Mouse (Mus musculus) C2C12 (cell line): ENCODE measurements around the gene Cngb1. TPM values are rescaled to one million over a fixed set of nuclear protein-coding genes. Genes with fewer than 3 reads are reported as not detected.

Source experiments
- H3K27me3 ChIP-seq: one replicate; pipeline ENCODE4 v1.6.1; 2011; ENCODE audit not compliant: control insufficient read depth, insufficient read depth, insufficient read length
- H3K36me3 ChIP-seq: one replicate; pipeline ENCODE4 v1.6.1; 2011; ENCODE audit not compliant: control insufficient read depth, insufficient read depth
- H3K4me3 ChIP-seq: one replicate; pipeline ENCODE4 v1.5.1; 2011; ENCODE audit warnings: mild to moderate bottlenecking, control low read depth; ENCODE audit not compliant: poor library complexity, insufficient read depth, severe bottlenecking
- H3K79me2 ChIP-seq: one replicate; pipeline ENCODE4 v1.6.1; 2011; ENCODE audit not compliant: control insufficient read depth, insufficient read depth
- H3K79me3 ChIP-seq: one replicate; pipeline ENCODE4 v1.6.1; 2011; ENCODE audit warnings: low read depth, control low read depth
- H3ac ChIP-seq: one replicate; pipeline ENCODE3; 2011; ENCODE audit warnings: low read depth; ENCODE audit not compliant: control insufficient read depth, insufficient read length
- CEBPB ChIP-seq: IDR thresholded peaks from one replicate; pipeline ENCODE4 v1.6.1; 2011; ENCODE audit warnings: low read depth, mild to moderate bottlenecking, control low read depth, moderate library complexity
- CTCF ChIP-seq: IDR thresholded peaks from one replicate; pipeline ENCODE4 v1.5.1; 2011; ENCODE audit not compliant: control insufficient read depth, insufficient read depth, insufficient read length
- FOSL1 ChIP-seq: IDR thresholded peaks from one replicate; pipeline ENCODE4 v1.8.0; 2011; ENCODE audit warnings: mild to moderate bottlenecking, low read length; ENCODE audit not compliant: poor library complexity, insufficient read depth, severe bottlenecking
- MAX ChIP-seq: IDR thresholded peaks from one replicate; pipeline ENCODE4 v1.6.1; 2011; ENCODE audit warnings: mild to moderate bottlenecking, control low read depth
- MYOD1 ChIP-seq: IDR thresholded peaks from one replicate; pipeline ENCODE4 v1.6.1; 2011; ENCODE audit warnings: low read depth; ENCODE audit not compliant: control insufficient read depth, insufficient read length
- MYOG ChIP-seq: IDR thresholded peaks from one replicate; pipeline ENCODE4 v1.6.1; 2011; ENCODE audit not compliant: control insufficient read depth, insufficient read length; ENCODE audit errors: extremely low read depth
- USF1 ChIP-seq: IDR thresholded peaks from one replicate; pipeline ENCODE4 v1.6.1; 2011; ENCODE audit warnings: low read depth, mild to moderate bottlenecking, control low read depth, moderate library complexity
- polyA plus RNA-seq: library from polyadenylated mRNA; unstranded; fragments of >200 nt; fragmentation: generic; extraction: Trizol; gene quantifications from one replicate; pipeline ENCODE4 v1.2.1, GENCODE M21; 2012; ENCODE audit warnings: missing spikeins

Gene Cngb1
- polyA plus RNA-seq, 1 experiment = under 0.01 TPM

DNA sequence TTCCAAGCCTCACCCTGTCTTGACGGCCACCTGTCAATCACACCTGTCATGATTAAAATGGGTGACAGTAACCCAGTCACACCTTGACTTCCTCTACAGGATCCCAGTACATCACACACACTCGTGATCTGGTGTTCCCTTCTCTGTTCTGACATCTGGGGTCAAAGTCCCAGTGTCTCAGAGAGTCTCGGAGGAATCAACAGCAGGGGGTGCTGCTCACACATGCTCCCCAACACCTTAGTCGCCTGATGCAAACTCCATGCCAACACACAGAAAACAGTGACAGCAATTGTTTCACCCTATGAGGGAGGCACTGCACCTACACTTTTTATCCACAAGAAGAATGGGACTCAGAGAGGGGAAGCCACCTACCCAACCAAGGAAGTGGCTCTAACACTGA is 56.5 kb downstream of the Cngb1 start:
- TF ChIP-seq MYOD1 = no peak
- TF ChIP-seq USF1 = no peak
- no peak for TF ChIP-seq MAX
- no peak for TF ChIP-seq CEBPB
- no peak for TF ChIP-seq CTCF
- no peak for TF ChIP-seq MYOG
- TF ChIP-seq FOSL1 = no peak
- no peaks in the 10 kb centered on the region for H3K79me2 ChIP-seq
- H3K27me3 ChIP-seq = no peaks in the 10 kb centered on the region
- no peak overlapping the region for H3K4me3 ChIP-seq
- H3ac ChIP-seq = no peak overlapping the region
- H3K79me3 ChIP-seq = no peaks in the 10 kb centered on the region
- H3K36me3 ChIP-seq = no peaks in the 10 kb centered on the region

DNA sequence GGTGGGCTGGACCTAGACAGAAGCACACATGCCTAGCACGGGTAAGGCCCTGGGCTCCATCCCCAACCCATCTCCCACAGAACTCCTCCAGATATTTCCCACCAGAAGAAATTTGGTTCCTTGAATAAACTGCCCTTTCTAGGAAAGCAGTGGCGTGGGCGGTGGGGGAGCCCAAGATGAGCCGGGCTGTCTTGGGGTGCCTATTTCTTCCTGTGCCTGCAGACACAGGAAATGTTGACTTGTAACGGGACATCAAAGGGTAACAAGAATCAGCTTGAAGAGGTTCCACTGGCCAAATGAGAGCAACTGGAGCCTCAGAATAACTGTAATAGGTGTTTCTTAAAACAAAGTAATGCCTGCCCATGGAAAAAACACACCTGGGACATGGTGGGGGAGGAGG is 59.1 kb downstream of the Cngb1 start:
- Histone ChIP-seq H3K27me3 (no peaks in the 10 kb centered on the region), H3K4me3 (no peak overlapping the region), H3K36me3 (no peaks in the 10 kb centered on the region), H3ac (no peak overlapping the region), H3K79me3 (no peaks in the 10 kb centered on the region), H3K79me2 (no peaks in the 10 kb centered on the region)
- TF ChIP-seq CTCF (no peak), MAX (no peak), CEBPB (no peak), USF1 (no peak), MYOG (no peak), MYOD1 (no peak), FOSL1 (no peak)

DNA sequence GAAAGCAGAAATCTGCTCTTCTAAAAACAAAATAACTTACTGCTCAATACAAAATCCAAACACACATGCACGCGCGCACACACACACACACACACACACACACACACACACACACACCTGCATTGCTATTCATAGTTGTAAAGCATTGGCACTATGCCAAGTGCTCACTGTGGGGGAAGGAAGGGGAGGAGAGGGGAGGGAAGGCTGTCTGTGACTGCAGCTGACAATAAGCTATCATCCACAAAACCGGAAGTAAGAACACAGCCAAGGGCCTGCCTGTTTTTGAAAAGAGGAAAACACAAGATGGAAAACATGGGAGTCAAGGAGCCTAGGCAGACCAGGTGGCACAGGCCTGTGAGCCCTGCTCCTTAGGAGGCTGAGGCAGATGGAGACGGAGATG is 61.2 kb downstream of the Cngb1 start:
- Histone ChIP-seq H3K79me2 (no peaks in the 10 kb centered on the region), H3K4me3 (no peak overlapping the region), H3K27me3 (no peaks in the 10 kb centered on the region), H3K36me3 (no peaks in the 10 kb centered on the region), H3ac (no peak overlapping the region), H3K79me3 (no peaks in the 10 kb centered on the region)
- TF ChIP-seq CTCF (no peak), FOSL1 (no peak), USF1 (no peak), MYOD1 (no peak), MAX (no peak), MYOG (no peak), CEBPB (no peak)

DNA sequence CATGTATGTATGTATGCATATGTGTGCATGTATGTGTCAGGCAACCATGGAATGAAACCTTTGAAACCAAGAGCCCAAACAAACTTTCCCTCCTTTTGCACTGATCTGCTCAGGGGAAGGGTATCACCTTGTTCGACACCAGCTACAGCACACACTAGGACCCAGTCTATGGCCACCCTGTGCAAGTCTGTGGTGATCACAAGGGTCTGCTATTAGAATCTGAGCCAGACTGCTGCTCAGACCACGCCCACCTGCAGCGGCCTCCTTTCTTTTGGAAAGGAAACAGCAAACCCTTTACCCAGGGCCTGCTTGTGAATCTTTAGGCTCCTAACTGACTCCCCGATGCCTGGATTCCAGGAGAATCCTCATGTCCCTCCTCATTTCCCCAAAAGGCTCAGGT is 62.5 kb downstream of the Cngb1 start:
- no peaks in the 10 kb centered on the region for H3K79me3 ChIP-seq
- TF ChIP-seq USF1 (no peak), MYOG (no peak), CTCF (no peak), CEBPB (no peak), FOSL1 (no peak), MYOD1 (no peak), MAX (no peak)
- H3K27me3 ChIP-seq = no peaks in the 10 kb centered on the region
- no peaks in the 10 kb centered on the region for H3K79me2 ChIP-seq
- H3K4me3 ChIP-seq = no peak overlapping the region
- H3K36me3 ChIP-seq = no peaks in the 10 kb centered on the region
- H3ac ChIP-seq = no peak overlapping the region

DNA sequence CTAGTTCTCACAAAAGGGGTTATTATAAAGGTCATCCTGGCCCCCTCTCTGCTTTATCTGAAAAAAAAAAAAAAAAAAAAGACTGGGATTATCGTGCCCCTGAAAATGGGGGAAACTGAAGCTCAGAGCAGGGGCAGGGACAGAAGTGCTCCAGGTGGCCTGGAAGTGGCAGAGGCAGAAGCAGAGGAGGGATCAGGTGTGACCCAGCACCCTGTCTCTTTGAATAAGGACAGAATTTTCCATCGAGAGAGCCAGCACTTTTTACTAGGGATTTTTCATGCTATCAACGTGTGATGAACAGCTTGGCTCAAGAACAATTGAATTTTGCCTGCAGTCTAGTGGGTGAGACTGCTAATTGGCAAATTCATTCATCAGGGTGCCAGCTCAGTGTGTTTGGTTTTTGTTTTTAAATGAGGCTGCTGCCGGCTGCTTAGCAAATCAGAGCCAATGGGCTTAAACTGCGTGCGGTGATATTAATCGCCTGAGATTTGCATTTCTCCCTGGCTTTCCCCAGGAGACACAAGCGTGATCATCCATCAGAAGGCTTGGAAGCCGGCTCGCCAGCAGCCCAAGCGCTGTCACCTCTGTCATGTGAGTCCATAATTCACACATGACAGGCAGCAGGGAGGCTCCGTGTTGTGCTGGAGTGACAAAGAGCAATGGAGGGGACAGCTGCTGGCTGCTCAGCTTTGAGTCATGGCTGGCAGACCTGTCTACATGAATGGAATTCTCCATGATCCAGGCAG is 63.4 kb downstream of the Cngb1 start:
- Histone ChIP-seq H3ac (peak overlapping the region; percentile 48), H3K27me3 (no peaks in the 10 kb centered on the region), H3K36me3 (no peaks in the 10 kb centered on the region), H3K79me3 (no peaks in the 10 kb centered on the region), H3K79me2 (no peaks in the 10 kb centered on the region), H3K4me3 (no peak overlapping the region)
- peak; percentile 70 for TF ChIP-seq MYOD1
- TF ChIP-seq CEBPB = no peak

DNA sequence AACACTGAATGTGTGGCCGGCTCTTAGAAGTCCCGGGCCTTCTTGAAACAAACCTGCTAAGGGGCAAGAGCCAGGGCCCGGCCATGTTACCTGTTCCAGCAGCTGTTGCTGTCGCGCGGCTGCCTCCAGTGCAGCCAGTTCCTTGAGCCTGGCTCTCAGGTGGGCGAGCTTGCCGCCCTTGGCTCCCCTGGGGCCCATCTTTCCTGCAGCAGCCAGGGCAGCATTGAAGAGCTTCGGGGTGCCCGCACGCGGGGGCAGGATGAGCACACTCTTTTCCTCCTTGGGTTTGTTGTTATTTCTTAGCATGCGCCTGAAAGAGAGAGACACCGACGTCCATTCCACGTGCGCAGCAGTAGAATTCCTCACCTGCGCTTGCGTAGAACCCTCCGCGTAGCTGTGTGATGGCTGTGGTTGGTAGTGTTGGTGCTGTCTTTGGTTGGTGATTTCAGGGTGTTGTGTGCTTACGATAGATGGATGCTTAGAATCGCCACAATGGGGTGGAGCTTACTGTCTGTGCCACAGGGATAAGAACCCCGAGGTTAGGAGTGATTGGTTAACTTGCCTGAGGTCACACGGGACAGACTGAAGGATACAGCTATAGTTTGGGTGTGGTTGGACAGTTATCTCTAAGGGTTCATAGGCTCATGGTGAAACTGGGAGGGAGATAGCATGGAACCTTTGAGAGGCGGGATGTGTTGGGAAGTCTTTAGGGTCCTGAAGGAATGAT is 64.1 kb downstream of the Cngb1 start:
- H3K36me3 ChIP-seq = no peaks in the 10 kb centered on the region
- H3ac ChIP-seq = no peak overlapping the region
- H3K79me3 ChIP-seq = no peaks in the 10 kb centered on the region
- no peaks in the 10 kb centered on the region for H3K79me2 ChIP-seq
- TF ChIP-seq CEBPB (no peak), CTCF (no peak), FOSL1 (no peak), MAX (no peak), MYOG (no peak), USF1 (no peak), MYOD1 (no peak)
- no peak overlapping the region for H3K4me3 ChIP-seq
- no peaks in the 10 kb centered on the region for H3K27me3 ChIP-seq
